Mouse (Mus musculus): Measurements from ENCODE around the gene Rnase10. TPM values are rescaled to one million over a fixed set of nuclear protein-coding genes. Genes with fewer than 3 reads are reported as not detected.

The Rnase10 gene
- polyA plus RNA-seq, 1 experiment = 0.10 TPM

GRCm38 (mm10) chr14:51027387-51028155, 20.0 kb downstream of the Rnase10 start:
- Histone ChIP-seq H3K36me3 (ENCODE audit: control insufficient read depth, insufficient read depth) (no peaks in the 10 kb centered on the region), H3K27me3 (ENCODE audit: control insufficient read depth, insufficient read depth, insufficient read length) (no peaks in the 10 kb centered on the region), H3K4me2 (ENCODE audit: low read depth) (no peak overlapping the region), H3K79me2 (ENCODE audit: control insufficient read depth, insufficient read depth) (no peaks in the 10 kb centered on the region), H3ac (ENCODE audit: control insufficient read depth, insufficient read length) (no peak overlapping the region), H3K4me3 (no peak overlapping the region)
- TF ChIP-seq TCF12 (IDR thresholded peaks at IDR 0.05; ENCODE audit: insufficient read depth, poor library complexity, severe bottlenecking) (no peak), MYOG (IDR thresholded peaks at IDR 0.05; ENCODE audit: control insufficient read depth in 1 of 3, insufficient read depth in 1 of 3, insufficient read length in 2 of 3, low read depth in 2 of 3) (no peak), POLR2A (IDR thresholded peaks at IDR 0.05; ENCODE audit: insufficient read length, low read depth) (no peak), CEBPB (IDR thresholded peaks at IDR 0.05; ENCODE audit: insufficient read depth, poor library complexity, severe bottlenecking) (no peak), TCF3 (IDR thresholded peaks at IDR 0.05; ENCODE audit: insufficient read length, low read depth) (no peak), USF1 (IDR thresholded peaks at IDR 0.05; ENCODE audit: low read depth) (no peak), MAX (IDR thresholded peaks at IDR 0.05; ENCODE audit: low read depth) (no peak)

GRCm38 (mm10) chr14:51035206-51035605, 27.7 kb downstream of the Rnase10 start:
- Histone ChIP-seq H3K4me2 (ENCODE audit: low read depth) (no peak overlapping the region), H3K79me2 (ENCODE audit: control insufficient read depth, insufficient read depth) (no peaks in the 10 kb centered on the region), H3K4me3 (no peak overlapping the region), H3ac (ENCODE audit: control insufficient read depth, insufficient read length) (no peak overlapping the region), H3K36me3 (ENCODE audit: control insufficient read depth, insufficient read depth) (no peaks in the 10 kb centered on the region), H3K27me3 (ENCODE audit: control insufficient read depth, insufficient read depth, insufficient read length) (no peaks in the 10 kb centered on the region)
- no peak for TF ChIP-seq TCF12 (IDR thresholded peaks at IDR 0.05; ENCODE audit: insufficient read depth, poor library complexity, severe bottlenecking)
- TF ChIP-seq MYOG (IDR thresholded peaks at IDR 0.05; ENCODE audit: control insufficient read depth in 1 of 3, insufficient read depth in 1 of 3, insufficient read length in 2 of 3, low read depth in 2 of 3) = no peak
- no peak for TF ChIP-seq CEBPB (IDR thresholded peaks at IDR 0.05; ENCODE audit: insufficient read depth, poor library complexity, severe bottlenecking)
- no peak for TF ChIP-seq E2F4 (IDR thresholded peaks at IDR 0.05; ENCODE audit: insufficient read depth)
- no peak for TF ChIP-seq POLR2A (IDR thresholded peaks at IDR 0.05; ENCODE audit: insufficient read length, low read depth)
- no peak for TF ChIP-seq REST (IDR thresholded peaks at IDR 0.05; ENCODE audit: insufficient read depth, insufficient read length)
- TF ChIP-seq SRF (IDR thresholded peaks at IDR 0.05; ENCODE audit: control insufficient read depth, insufficient read length, low read depth) = no peak

DNA sequence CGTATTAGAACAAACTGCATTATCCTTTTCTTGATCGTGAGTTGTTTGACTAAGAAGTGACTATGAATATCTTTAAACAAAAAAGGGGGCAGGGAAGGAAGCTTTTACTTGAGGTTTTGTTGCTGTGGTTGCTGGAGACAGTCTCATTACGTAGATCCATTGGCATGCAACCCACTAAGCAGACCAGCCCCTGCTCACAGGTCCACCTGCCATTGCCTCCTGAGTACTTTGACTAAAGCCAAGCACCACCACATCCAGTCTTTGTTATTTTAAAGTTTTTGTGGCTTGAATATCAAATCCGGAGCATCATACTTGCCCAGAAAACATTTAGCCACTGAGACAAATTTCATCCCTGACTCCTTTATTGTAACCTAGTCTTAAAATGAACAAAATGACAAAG, 28.7 kb downstream of the Rnase10 start:
- H3K79me2 ChIP-seq (ENCODE audit: control insufficient read depth, insufficient read depth) = no peaks in the 10 kb centered on the region
- TF ChIP-seq TCF12 (IDR thresholded peaks at IDR 0.05; ENCODE audit: insufficient read depth, poor library complexity, severe bottlenecking) (no peak), MYOD1 (IDR thresholded peaks at IDR 0.05; ENCODE audit: control insufficient read depth in 1 of 3, insufficient read length in 2 of 3, low read depth in 2 of 3) (peak in 2 of 3 experiments; percentile 48 to 51), POLR2AphosphoS2 (IDR thresholded peaks at IDR 0.05; ENCODE audit: insufficient read length, low read depth) (no peak)
- peak overlapping the region; percentile 18 for H3K4me2 ChIP-seq (ENCODE audit: low read depth)
- H3K36me3 ChIP-seq (ENCODE audit: control insufficient read depth, insufficient read depth) = no peaks in the 10 kb centered on the region
- H3K4me3 ChIP-seq = no peak overlapping the region
- H3K27me3 ChIP-seq (ENCODE audit: control insufficient read depth, insufficient read depth, insufficient read length) = no peaks in the 10 kb centered on the region
- H3ac ChIP-seq (ENCODE audit: control insufficient read depth, insufficient read length) = no peak overlapping the region

DNA sequence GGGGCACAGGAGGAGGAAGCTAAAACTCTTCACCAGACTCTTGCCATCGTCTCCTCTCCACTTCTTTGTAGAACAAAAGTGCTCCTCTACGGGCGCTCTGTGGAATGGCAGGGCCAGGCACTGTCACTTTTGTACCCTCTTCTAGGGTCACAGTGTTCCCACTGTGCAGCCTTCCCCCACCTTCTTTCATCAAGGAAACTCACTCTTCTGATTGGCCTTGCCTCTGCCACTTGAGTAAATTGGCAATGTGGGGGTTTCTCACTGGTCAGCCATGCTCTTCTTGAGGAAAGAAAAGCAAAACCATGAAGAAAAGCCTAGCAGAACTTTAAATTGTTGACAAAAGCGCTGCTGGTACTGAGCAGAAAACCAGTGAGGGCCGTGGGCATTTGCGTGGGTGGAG, 34.2 kb downstream of the Rnase10 start, which contains the start of gene Rnase9:
Gene Rnase9, minus strand, starts transcription at position 101 of the 400 bp plus-strand sequence.
- H3K36me3 ChIP-seq (ENCODE audit: control insufficient read depth, insufficient read depth) = no peaks in the 10 kb centered on the region
- no peak for TF ChIP-seq USF1 (IDR thresholded peaks at IDR 0.05; ENCODE audit: low read depth)
- TF ChIP-seq POLR2AphosphoS2 (IDR thresholded peaks at IDR 0.05; ENCODE audit: insufficient read length, low read depth) = no peak
- TF ChIP-seq CEBPB (IDR thresholded peaks at IDR 0.05; ENCODE audit: insufficient read depth, poor library complexity, severe bottlenecking) = no peak
- TF ChIP-seq POLR2A (IDR thresholded peaks at IDR 0.05; ENCODE audit: insufficient read length, low read depth) = no peak
- TF ChIP-seq SRF (IDR thresholded peaks at IDR 0.05; ENCODE audit: control insufficient read depth, insufficient read length, low read depth) = no peak
- TF ChIP-seq TCF3 (IDR thresholded peaks at IDR 0.05; ENCODE audit: insufficient read length, low read depth) = no peak
- no peak for TF ChIP-seq REST (IDR thresholded peaks at IDR 0.05; ENCODE audit: insufficient read depth, insufficient read length)
- TF ChIP-seq MYOG (IDR thresholded peaks at IDR 0.05; ENCODE audit: control insufficient read depth in 1 of 3, insufficient read depth in 1 of 3, insufficient read length in 2 of 3, low read depth in 2 of 3) = no peak
- TF ChIP-seq TCF12 (IDR thresholded peaks at IDR 0.05; ENCODE audit: insufficient read depth, poor library complexity, severe bottlenecking) = no peak
- no peak for TF ChIP-seq MYOD1 (IDR thresholded peaks at IDR 0.05; ENCODE audit: control insufficient read depth in 1 of 3, insufficient read length in 2 of 3, low read depth in 2 of 3)
- no peak for TF ChIP-seq MAX (IDR thresholded peaks at IDR 0.05; ENCODE audit: low read depth)
- TF ChIP-seq E2F4 (IDR thresholded peaks at IDR 0.05; ENCODE audit: insufficient read depth) = no peak
- no peak within 1 kb of the TSS for H3K4me2 ChIP-seq (ENCODE audit: low read depth)
- no peaks in the 10 kb centered on the region for H3K79me2 ChIP-seq (ENCODE audit: control insufficient read depth, insufficient read depth)
- no peak within 1 kb of the TSS for H3ac ChIP-seq (ENCODE audit: control insufficient read depth, insufficient read length)
- no peak within 1 kb of the TSS for H3K4me3 ChIP-seq
- no peaks in the 10 kb centered on the region for H3K27me3 ChIP-seq (ENCODE audit: control insufficient read depth, insufficient read depth, insufficient read length)

DNA sequence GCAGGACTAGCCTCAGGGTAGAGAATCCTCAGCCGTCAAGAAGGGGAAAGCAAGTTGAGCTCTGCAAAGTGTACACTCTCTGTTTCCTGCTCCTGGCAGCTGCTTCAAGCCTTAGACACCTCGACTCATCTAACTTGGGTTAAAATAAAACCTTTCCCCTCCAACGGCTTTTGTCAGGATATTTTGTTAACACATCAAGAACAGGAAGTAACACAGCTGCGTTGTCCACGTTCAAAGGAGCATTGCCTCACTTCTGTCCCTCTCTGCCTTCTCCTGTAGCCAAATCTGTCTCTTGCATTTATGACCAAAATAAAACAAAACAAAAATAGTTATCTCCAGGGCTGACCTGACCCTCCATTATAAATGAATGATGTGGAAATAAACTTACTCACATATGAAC, 40.3 kb downstream of the Rnase10 start:
- no peaks in the 10 kb centered on the region for H3K36me3 ChIP-seq (ENCODE audit: control insufficient read depth, insufficient read depth)
- H3K79me2 ChIP-seq (ENCODE audit: control insufficient read depth, insufficient read depth) = no peaks in the 10 kb centered on the region
- H3K4me2 ChIP-seq (ENCODE audit: low read depth) = no peak overlapping the region
- TF ChIP-seq REST (IDR thresholded peaks at IDR 0.05; ENCODE audit: insufficient read depth, insufficient read length) (no peak), TCF12 (IDR thresholded peaks at IDR 0.05; ENCODE audit: insufficient read depth, poor library complexity, severe bottlenecking) (no peak), SRF (IDR thresholded peaks at IDR 0.05; ENCODE audit: control insufficient read depth, insufficient read length, low read depth) (no peak), USF1 (IDR thresholded peaks at IDR 0.05; ENCODE audit: low read depth) (no peak), MYOG (IDR thresholded peaks at IDR 0.05; ENCODE audit: control insufficient read depth in 1 of 3, insufficient read depth in 1 of 3, insufficient read length in 2 of 3, low read depth in 2 of 3) (no peak), MYOD1 (IDR thresholded peaks at IDR 0.05; ENCODE audit: control insufficient read depth in 1 of 3, insufficient read length in 2 of 3, low read depth in 2 of 3) (no peak), POLR2A (IDR thresholded peaks at IDR 0.05; ENCODE audit: insufficient read length, low read depth) (no peak), POLR2AphosphoS2 (IDR thresholded peaks at IDR 0.05; ENCODE audit: insufficient read length, low read depth) (no peak), E2F4 (IDR thresholded peaks at IDR 0.05; ENCODE audit: insufficient read depth) (no peak), CEBPB (IDR thresholded peaks at IDR 0.05; ENCODE audit: insufficient read depth, poor library complexity, severe bottlenecking) (no peak), TCF3 (IDR thresholded peaks at IDR 0.05; ENCODE audit: insufficient read length, low read depth) (no peak), MAX (IDR thresholded peaks at IDR 0.05; ENCODE audit: low read depth) (no peak)
- H3K27me3 ChIP-seq (ENCODE audit: control insufficient read depth, insufficient read depth, insufficient read length) = no peaks in the 10 kb centered on the region
- no peak overlapping the region for H3K4me3 ChIP-seq
- H3ac ChIP-seq (ENCODE audit: control insufficient read depth, insufficient read length) = no peak overlapping the region

All from myocyte (in vitro differentiated cells).